Mouse (Mus musculus): ENCODE results near the gene Thtpa.

DNA sequence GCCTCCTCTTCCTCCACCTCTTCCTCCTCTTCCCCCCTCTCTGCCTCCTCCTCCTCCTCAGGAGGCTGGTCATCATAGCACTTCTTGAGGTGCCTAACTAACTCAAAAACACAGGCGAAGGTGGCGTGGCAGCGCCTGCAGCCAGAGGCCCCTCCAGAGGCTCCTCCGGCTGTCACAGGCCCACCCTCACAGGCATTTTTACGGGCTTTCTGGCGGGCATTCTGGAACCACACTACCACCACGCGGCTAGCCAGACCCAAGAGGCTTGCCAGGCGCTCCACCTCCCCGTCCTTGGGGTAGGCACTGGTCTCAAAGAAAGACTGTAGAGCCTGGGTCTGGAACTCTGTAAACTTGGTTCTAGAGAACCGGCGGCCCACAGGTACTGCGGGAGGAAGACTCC lies 29.2 kb upstream of the Thtpa start:
- TF ChIP-seq CTCF (IDR thresholded peaks at IDR 0.05 in 2 of 3, conservative IDR thresholded peaks at IDR 0.05 in 1 of 3; ENCODE audit: control insufficient read depth in 1 of 3, insufficient read depth in 1 of 3, low read depth in 2 of 3, low read length in 3 of 3, poor library complexity in 1 of 3, severe bottlenecking in 1 of 3): no peak
- TF ChIP-seq POLR2AphosphoS2 (IDR thresholded peaks at IDR 0.05; ENCODE audit: low read length): no peak
- TF ChIP-seq E2F4 (IDR thresholded peaks at IDR 0.05; ENCODE audit: borderline replicate concordance, low read depth, low read length): no peak
- TF ChIP-seq POLR2A (IDR thresholded peaks at IDR 0.05; ENCODE audit: control insufficient read depth in 1 of 2, insufficient read depth in 1 of 2, low read depth in 1 of 2, low read length in 2 of 2, poor library complexity in 1 of 2): no peak
- TF ChIP-seq GABPA (IDR thresholded peaks at IDR 0.05; ENCODE audit: low read depth, low read length): no peak
- no peak for TF ChIP-seq POLR2AphosphoS5 (IDR thresholded peaks at IDR 0.05; ENCODE audit: borderline replicate concordance, low read depth, low read length)

Measured in MEL (cell line).